Mouse (Mus musculus) embryonic facial prominence, embryonic 11.5 days (tissue): ENCODE results near the gene Ssh2. TPM values are rescaled to one million over a fixed set of nuclear protein-coding genes. Genes with fewer than 3 reads are reported as not detected.
A peak's percentile ranks its signal among the peaks of the same experiment; 100 is the strongest.

Experiments used
- ATAC-seq: fragments of 200-750 bp; cut with Nextera tagmentation; replicated peaks from 2 replicates; pipeline ENCODE4 v1.8.0; 2017; ENCODE audit warnings: low read depth; ENCODE audit not compliant: insufficient number of reproducible peaks, low FRiP score, low TSS enrichment
- DNase-seq: peaks from one replicate; pipeline ENCODE4 v3.0.0-alpha.2; 2015; ENCODE audit warnings: low spot score
- H3K27ac ChIP-seq: fragments of 300-500 bp; sonication (generic); replicated peaks from 2 replicates; pipeline ENCODE4 v1.5.1; 2014; ENCODE audit warnings: mild to moderate bottlenecking, low read depth, low read length, control low read depth
- H3K27me3 ChIP-seq: fragments of 300-500 bp; sonication (generic); 2 replicates; pipeline ENCODE4 v1.6.1; 2014; ENCODE audit warnings: mild to moderate bottlenecking, low read length, moderate library complexity, mixed read lengths; ENCODE audit not compliant: control insufficient read depth, insufficient read depth
- H3K36me3 ChIP-seq: fragments of 300-500 bp; sonication (generic); replicated peaks from 2 replicates; pipeline ENCODE4 v1.6.1; 2014; ENCODE audit warnings: low read depth, mild to moderate bottlenecking, low read length, moderate library complexity, mixed read lengths; ENCODE audit not compliant: control insufficient read depth, insufficient read depth
- H3K4me1 ChIP-seq: fragments of 300-500 bp; sonication (generic); 2 replicates; pipeline ENCODE4 v1.6.1; 2014; ENCODE audit warnings: low read length, mixed read lengths; ENCODE audit not compliant: control insufficient read depth, insufficient read depth
- H3K4me2 ChIP-seq: fragments of 300-500 bp; sonication (generic); 2 replicates; pipeline ENCODE4 v1.6.1; 2014; ENCODE audit warnings: low read depth, mild to moderate bottlenecking, control low read depth, low read length, moderate library complexity
- H3K4me3 ChIP-seq: fragments of 300-500 bp; sonication (generic); 2 replicates; pipeline ENCODE4 v1.5.1; 2014; ENCODE audit warnings: low read depth, low read length, control low read depth
- H3K9ac ChIP-seq: fragments of 300-500 bp; sonication (generic); replicated peaks from 2 replicates; pipeline ENCODE4 v1.6.1; 2014; ENCODE audit warnings: mild to moderate bottlenecking, control low read depth, low read length
- H3K9me3 ChIP-seq: fragments of 300-500 bp; sonication (generic); replicated peaks from 2 replicates; pipeline ENCODE4 v1.6.1; 2016; ENCODE audit warnings: mild to moderate bottlenecking, low read length, inconsistent platforms, mixed read lengths; ENCODE audit not compliant: control insufficient read depth
- WGBS: fragments of 180-500 bp; shearing (Covaris S2); extraction: QIAGEN DNeasy Blood & Tissue Kit; methylation state at CpG from one replicate; pipeline ENCODE4 v1.1.7; 2014; 5-methylcytosine and 5-hydroxymethylcytosine counted together
- polyA plus RNA-seq: library from polyadenylated mRNA; unstranded; fragments of >200 nt; fragmentation: Nextera tagmentation; extraction: Ambion mirVana; gene quantifications from 2 replicates; pipeline ENCODE4 v1.2.1, GENCODE M21; 2014

The Ssh2 gene
- polyA plus RNA-seq, 1 experiment from 2014 or later = 10.0 TPM

DNA sequence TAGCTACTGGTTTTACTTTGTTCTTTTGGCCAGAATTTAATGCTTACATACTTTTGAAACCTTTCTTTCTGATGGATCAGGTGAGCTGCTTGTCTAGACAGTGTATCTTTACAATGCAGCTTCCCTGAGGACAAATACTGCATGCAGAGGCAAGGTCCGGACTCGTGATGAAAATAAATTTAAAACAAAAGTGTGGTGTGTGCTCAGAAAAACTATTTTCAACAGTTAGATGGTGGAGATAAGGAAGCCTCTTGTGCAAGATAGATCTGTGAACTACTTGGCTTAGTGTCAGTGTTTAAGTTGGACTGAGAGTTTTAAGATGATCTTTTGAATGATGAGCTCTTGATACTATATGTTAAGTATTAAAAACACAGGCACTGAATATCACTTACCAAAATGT is 186.4 kb downstream of the Ssh2 start:
- no peaks in the 10 kb centered on the region for H3K4me1 ChIP-seq
- H3K27me3 ChIP-seq = no peaks in the 10 kb centered on the region
- H3K9ac ChIP-seq = no peak overlapping the region
- DNase-seq (no peak), ATAC-seq (no peak)
- H3K27ac ChIP-seq = no peak overlapping the region
- WGBS = 70% methylated on average over 2 of the region's 2 CpGs
- no peak overlapping the region for H3K4me3 ChIP-seq
- no peaks in the 10 kb centered on the region for H3K36me3 ChIP-seq
- no peaks in the 10 kb centered on the region for H3K9me3 ChIP-seq
- no peak overlapping the region for H3K4me2 ChIP-seq

DNA sequence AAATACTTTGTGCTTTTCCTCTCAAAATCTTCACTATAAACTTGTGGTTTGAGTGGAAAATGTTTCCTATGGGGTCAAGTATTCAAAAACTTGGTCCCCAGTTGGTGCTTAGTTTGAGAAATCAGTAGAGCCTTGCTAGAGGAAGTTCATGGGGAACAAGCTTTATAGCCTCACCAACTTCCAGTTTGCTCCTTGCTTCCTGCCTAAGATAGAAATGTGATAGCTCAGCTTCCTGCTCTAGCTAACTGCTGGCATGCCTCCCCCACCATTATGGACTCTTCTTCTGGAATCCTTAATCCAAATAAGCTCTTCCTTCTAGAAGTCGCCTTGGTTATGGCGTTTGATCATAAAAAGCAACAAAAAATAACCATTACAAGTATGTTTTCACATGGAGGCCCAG is 190.2 kb downstream of the Ssh2 start:
- ATAC-seq (no peak), DNase-seq (no peak)
- no peak overlapping the region for H3K27ac ChIP-seq
- WGBS = 87% methylated on average over 2 of the region's 2 CpGs
- H3K4me2 ChIP-seq = no peak overlapping the region
- H3K9me3 ChIP-seq = no peaks in the 10 kb centered on the region
- no peak overlapping the region for H3K9ac ChIP-seq
- H3K4me1 ChIP-seq = no peaks in the 10 kb centered on the region
- H3K4me3 ChIP-seq = no peak overlapping the region
- H3K36me3 ChIP-seq = no peaks in the 10 kb centered on the region
- no peaks in the 10 kb centered on the region for H3K27me3 ChIP-seq

DNA sequence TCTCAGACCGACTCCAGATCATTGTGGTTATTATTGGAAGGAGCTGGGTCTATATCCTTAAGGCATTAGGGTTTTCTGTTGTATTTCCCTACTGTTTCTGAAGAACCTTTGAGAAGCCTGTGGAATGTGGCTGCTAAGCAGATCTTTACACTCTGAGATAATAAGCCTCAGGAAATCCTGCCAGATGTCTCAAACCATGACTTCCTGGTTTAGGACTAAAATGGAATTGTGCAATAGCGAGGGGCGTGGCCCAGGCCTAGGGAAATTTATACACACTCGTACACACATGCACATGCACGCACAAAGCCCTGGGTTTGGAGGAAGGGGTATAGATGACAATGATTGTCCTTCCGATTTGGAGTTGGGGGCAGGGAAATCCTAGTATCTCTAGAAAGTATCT is 193.8 kb downstream of the Ssh2 start:
- WGBS = 74% methylated on average over 6 of the region's 6 CpGs

DNA sequence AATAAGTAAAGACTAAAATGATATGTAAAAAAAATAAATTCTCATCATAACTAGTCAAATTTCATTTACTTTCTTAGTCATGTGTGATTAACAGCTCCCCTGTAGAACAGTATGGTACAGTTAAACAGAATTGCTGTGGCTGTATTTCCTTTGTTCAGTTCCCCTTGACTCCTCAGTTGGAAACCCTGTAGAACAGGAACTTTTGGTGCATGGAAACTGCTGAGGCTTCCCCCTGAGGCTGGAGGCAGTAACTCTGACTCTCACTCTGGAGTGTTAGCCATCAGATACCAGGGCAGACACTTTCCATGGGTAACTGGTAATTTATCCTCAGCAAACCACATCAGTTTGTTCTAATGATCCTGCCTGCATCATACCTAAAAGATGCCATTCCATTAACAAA is 195.2 kb downstream of the Ssh2 start:
- H3K9ac ChIP-seq = no peak overlapping the region
- H3K4me1 ChIP-seq = no peaks in the 10 kb centered on the region
- H3K27ac ChIP-seq = no peak overlapping the region
- no peaks in the 10 kb centered on the region for H3K36me3 ChIP-seq
- no peaks in the 10 kb centered on the region for H3K27me3 ChIP-seq
- peak; percentile 3 for DNase-seq
- ATAC-seq = no peak
- no peaks in the 10 kb centered on the region for H3K9me3 ChIP-seq
- no peak overlapping the region for H3K4me3 ChIP-seq
- H3K4me2 ChIP-seq = no peak overlapping the region

More for the DNA sequence above, 193.8 kb downstream of the Ssh2 start:
- DNase-seq (peak; percentile 39), ATAC-seq (no peak)
- no peak overlapping the region for H3K9ac ChIP-seq
- H3K36me3 ChIP-seq = no peaks in the 10 kb centered on the region
- H3K27ac ChIP-seq = no peak overlapping the region
- no peaks in the 10 kb centered on the region for H3K27me3 ChIP-seq
- H3K4me3 ChIP-seq = no peak overlapping the region
- no peaks in the 10 kb centered on the region for H3K9me3 ChIP-seq
- H3K4me2 ChIP-seq = no peak overlapping the region
- H3K4me1 ChIP-seq = no peaks in the 10 kb centered on the region

- DNase-seq (no peak), ATAC-seq (no peak)
- H3K9ac ChIP-seq = no peak overlapping the region
- no peak overlapping the region for H3K27ac ChIP-seq
- WGBS = 73% methylated on average over 2 of the region's 2 CpGs
- H3K4me1 ChIP-seq = no peaks in the 10 kb centered on the region
- no peaks in the 10 kb centered on the region for H3K36me3 ChIP-seq
- H3K9me3 ChIP-seq = no peaks in the 10 kb centered on the region
- H3K4me3 ChIP-seq = no peak overlapping the region
- no peaks in the 10 kb centered on the region for H3K27me3 ChIP-seq
- H3K4me2 ChIP-seq = no peak overlapping the region
These were observed 198.2 kb downstream of the Ssh2 start for GRCm38 (mm10) chr11:77414141-77414839.

GRCm38 (mm10) chr11:77416212-77417000 is 200.3 kb downstream of the Ssh2 start:
- Histone ChIP-seq H3K27ac (no peak overlapping the region), H3K27me3 (no peaks in the 10 kb centered on the region), H3K9ac (no peak overlapping the region), H3K4me3 (no peak overlapping the region), H3K36me3 (no peaks in the 10 kb centered on the region), H3K4me1 (no peaks in the 10 kb centered on the region), H3K9me3 (no peaks in the 10 kb centered on the region), H3K4me2 (no peak overlapping the region)
- 65% methylated on average over 4 of the region's 4 CpGs for WGBS
- ATAC-seq = no peak
- DNase-seq = peak; percentile 26

DNA sequence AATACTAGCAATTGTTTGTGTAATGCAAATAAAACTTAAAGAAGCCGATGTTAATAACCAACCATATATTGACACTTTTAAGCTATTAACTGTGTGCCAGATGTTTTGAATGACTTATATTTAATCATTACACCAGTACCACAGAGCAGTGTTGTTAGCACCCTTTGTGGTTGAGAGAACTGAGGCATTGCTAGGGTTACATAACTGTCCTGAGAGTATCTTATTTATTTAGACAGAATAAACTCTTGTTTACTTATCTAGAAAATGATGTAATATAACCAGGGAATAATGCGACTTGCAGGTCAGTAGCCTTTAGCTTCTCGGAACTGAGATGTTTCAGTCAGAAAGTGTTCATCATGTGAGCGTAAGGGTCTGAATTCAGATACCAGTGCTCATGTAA is 201.9 kb downstream of the Ssh2 start:
- no peaks in the 10 kb centered on the region for H3K27me3 ChIP-seq
- ATAC-seq = no peak
- H3K9ac ChIP-seq = no peak overlapping the region
- WGBS = 92% methylated on average over 4 of the region's 4 CpGs
- no peaks in the 10 kb centered on the region for H3K36me3 ChIP-seq
- H3K4me3 ChIP-seq = no peak overlapping the region
- no peak overlapping the region for H3K27ac ChIP-seq
- H3K4me1 ChIP-seq = no peaks in the 10 kb centered on the region
- no peak for DNase-seq
- H3K9me3 ChIP-seq = no peaks in the 10 kb centered on the region
- no peak overlapping the region for H3K4me2 ChIP-seq

DNA sequence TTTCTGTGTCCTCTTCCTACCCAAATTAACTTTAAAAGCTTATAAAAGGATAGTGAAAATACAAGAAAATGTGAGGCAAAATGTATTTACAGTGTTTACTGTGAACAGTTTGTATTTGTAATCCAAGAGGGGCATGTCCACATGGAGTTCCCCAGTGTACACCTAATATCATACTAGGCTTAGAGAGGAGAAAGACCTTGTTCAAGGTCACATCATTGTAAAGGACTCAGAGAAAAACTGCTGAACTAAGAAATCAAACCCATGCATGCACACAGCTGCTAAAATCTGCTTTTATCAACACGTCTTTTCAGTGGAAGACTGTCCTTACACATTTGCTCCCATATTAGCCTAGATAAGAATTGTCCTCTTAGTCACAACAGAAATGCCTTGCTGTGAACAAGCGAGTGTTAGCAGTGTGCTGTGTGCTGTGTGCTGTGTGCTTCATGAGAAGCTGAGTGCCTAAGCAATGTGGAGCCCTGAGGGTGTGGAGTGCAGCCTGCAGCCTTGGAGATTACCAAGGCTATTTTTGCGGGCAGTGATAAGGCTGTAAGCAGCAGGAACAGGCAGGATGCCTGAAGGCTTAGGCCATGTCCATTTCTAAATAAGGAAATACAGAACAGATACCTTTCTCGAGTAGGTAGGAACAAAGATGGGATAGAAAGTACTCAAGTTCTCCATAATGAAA is 207.2 kb downstream of the Ssh2 start:
- H3K4me3 ChIP-seq = no peak overlapping the region
- no peaks in the 10 kb centered on the region for H3K27me3 ChIP-seq
- no peaks in the 10 kb centered on the region for H3K4me1 ChIP-seq
- 85% methylated on average over 4 of the region's 4 CpGs for WGBS
- ATAC-seq = no peak
- no peak overlapping the region for H3K9ac ChIP-seq
- no peak overlapping the region for H3K4me2 ChIP-seq
- H3K27ac ChIP-seq = no peak overlapping the region
- DNase-seq = no peak
- H3K9me3 ChIP-seq = no peaks in the 10 kb centered on the region
- H3K36me3 ChIP-seq = no peaks in the 10 kb centered on the region
